Mouse (Mus musculus): ENCODE data around the gene Mtmr10. TPM values are rescaled to one million over a fixed set of nuclear protein-coding genes. Genes with fewer than 3 reads are reported as not detected.

Mtmr10 gene
- polyA plus RNA-seq, 1 experiment from 2014 or later: 6.6 TPM

DNA sequence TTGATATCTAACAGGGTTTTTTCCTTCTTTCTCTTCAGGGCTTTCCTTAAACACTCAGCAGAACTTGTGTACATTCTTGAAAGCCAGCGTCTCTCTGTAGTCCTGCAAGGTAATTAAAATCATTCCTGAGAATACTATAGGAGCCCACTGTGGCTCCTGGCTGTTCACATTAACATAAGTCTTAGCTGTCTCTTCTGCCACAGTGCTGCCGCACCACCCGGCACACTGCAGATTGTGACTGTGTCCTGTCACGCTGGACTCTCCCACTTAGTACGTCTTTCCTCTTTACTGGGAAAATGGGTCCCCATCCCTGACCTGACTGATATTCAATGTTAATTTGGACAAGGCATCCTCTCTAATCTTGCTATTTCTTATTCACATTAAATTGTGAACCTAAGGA, 33.7 kb downstream of the Mtmr10 start:
- Histone ChIP-seq H3K36me3 (ENCODE audit: control insufficient read depth, insufficient read depth) (peaks cover 14% of the 10 kb centered on the region), H3K4me1 (ENCODE audit: control insufficient read depth, insufficient read depth, low read length) (no peaks in the 10 kb centered on the region), H3K4me2 (ENCODE audit: low read depth, low read length) (no peak overlapping the region), H3K9ac (ENCODE audit: low read length) (no peak overlapping the region), H3K4me3 (ENCODE audit: low read length) (no peak overlapping the region), H3K27ac (ENCODE audit: low read length) (no peak overlapping the region), H3K27me3 (ENCODE audit: control insufficient read depth, insufficient read depth, low read length) (no peaks in the 10 kb centered on the region), H3K9me3 (replicated peaks; ENCODE audit: control insufficient read depth, low read length) (no peaks in the 10 kb centered on the region)
- no peak for ATAC-seq (replicated peaks; ENCODE audit: extremely low read depth, insufficient read depth, low FRiP score)
- WGBS: 93% methylated on average over 5 of the region's 5 CpGs

DNA sequence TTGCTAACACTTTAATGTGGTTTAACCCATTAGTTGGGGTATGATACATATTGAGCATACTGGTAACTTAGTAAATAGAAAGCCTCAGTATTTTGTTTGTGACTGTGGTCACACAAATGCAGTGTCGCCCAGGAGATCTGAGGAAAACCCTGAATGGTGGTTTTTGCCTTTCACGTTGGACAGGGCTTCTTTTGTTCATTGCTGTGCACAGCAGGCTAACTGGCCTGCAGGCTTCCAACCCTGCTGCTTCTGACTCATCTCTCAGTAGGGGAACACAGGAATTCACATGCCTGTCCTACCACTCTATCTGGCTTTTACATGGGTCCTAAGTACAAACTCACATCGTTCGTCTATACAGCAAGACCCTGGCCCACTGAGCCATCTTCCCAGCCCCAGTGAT, 34.2 kb downstream of the Mtmr10 start:
- no peak overlapping the region for H3K4me3 ChIP-seq (ENCODE audit: low read length)
- H3K27ac ChIP-seq (ENCODE audit: low read length): no peak overlapping the region
- 92% methylated on average over 4 of the region's 4 CpGs for WGBS
- peaks cover 15% of the 10 kb centered on the region for H3K36me3 ChIP-seq (ENCODE audit: control insufficient read depth, insufficient read depth)
- no peak for ATAC-seq (replicated peaks; ENCODE audit: extremely low read depth, insufficient read depth, low FRiP score)
- H3K9ac ChIP-seq (ENCODE audit: low read length): no peak overlapping the region
- H3K27me3 ChIP-seq (ENCODE audit: control insufficient read depth, insufficient read depth, low read length): no peaks in the 10 kb centered on the region
- H3K4me2 ChIP-seq (ENCODE audit: low read depth, low read length): no peak overlapping the region
- no peaks in the 10 kb centered on the region for H3K9me3 ChIP-seq (replicated peaks; ENCODE audit: control insufficient read depth, low read length)
- no peaks in the 10 kb centered on the region for H3K4me1 ChIP-seq (ENCODE audit: control insufficient read depth, insufficient read depth, low read length)

DNA sequence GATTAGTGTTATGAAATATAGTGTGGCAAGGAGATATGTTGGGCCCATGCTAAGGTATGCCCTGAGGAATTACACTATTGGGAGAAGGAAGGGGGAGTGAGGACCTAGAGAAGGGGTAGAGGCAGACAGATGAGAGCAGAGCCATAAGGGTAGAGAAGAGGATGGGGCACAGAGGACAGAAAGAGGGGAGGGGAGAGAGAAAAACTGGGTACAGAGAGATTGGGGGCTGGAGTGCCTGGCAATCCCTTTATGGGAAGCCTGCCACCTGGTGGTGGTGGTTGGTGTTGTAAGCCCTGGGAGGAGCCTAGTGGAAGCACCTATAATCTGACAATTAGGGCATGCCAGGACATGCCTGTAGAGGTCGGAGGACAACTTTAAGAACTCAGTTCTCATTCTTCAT, 39.4 kb downstream of the Mtmr10 start:
- Histone ChIP-seq H3K27me3 (ENCODE audit: control insufficient read depth, insufficient read depth, low read length) (no peaks in the 10 kb centered on the region), H3K27ac (ENCODE audit: low read length) (no peak overlapping the region), H3K4me1 (ENCODE audit: control insufficient read depth, insufficient read depth, low read length) (no peaks in the 10 kb centered on the region), H3K4me3 (ENCODE audit: low read length) (no peak overlapping the region), H3K36me3 (ENCODE audit: control insufficient read depth, insufficient read depth) (peaks cover 8% of the 10 kb centered on the region), H3K4me2 (ENCODE audit: low read depth, low read length) (no peak overlapping the region), H3K9me3 (replicated peaks; ENCODE audit: control insufficient read depth, low read length) (no peaks in the 10 kb centered on the region), H3K9ac (ENCODE audit: low read length) (no peak overlapping the region)
- no peak for ATAC-seq (replicated peaks; ENCODE audit: extremely low read depth, insufficient read depth, low FRiP score)
- WGBS: 30% methylated on average over 1 of the region's 1 CpGs

DNA sequence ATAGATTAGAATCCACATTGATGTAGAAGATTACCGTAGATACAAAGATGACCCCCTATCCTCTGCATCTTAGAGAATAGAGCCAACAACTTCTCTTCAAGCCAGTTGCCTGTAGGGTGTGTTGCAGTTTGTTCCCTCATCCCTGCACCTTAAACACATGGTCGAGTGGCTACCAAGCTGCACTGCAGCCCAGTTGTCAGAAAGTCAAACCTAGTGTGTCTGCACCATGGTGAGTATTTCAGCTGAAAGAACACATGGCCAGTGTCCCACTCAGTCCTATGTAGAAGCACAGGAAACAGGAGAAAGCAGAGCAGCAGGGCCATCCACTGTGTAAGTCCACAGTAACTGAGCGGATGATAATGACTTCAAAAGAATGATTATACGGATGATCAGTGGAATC, 40.0 kb downstream of the Mtmr10 start:
- H3K4me1 ChIP-seq (ENCODE audit: control insufficient read depth, insufficient read depth, low read length): no peaks in the 10 kb centered on the region
- no peak overlapping the region for H3K4me3 ChIP-seq (ENCODE audit: low read length)
- H3K36me3 ChIP-seq (ENCODE audit: control insufficient read depth, insufficient read depth): peaks cover 6% of the 10 kb centered on the region; the same call in 1 of the 2 replicates
- no peak for ATAC-seq (replicated peaks; ENCODE audit: extremely low read depth, insufficient read depth, low FRiP score)
- no peaks in the 10 kb centered on the region for H3K27me3 ChIP-seq (ENCODE audit: control insufficient read depth, insufficient read depth, low read length)
- 79% methylated on average over 4 of the region's 4 CpGs for WGBS
- H3K27ac ChIP-seq (ENCODE audit: low read length): no peak overlapping the region
- no peak overlapping the region for H3K9ac ChIP-seq (ENCODE audit: low read length)
- no peaks in the 10 kb centered on the region for H3K9me3 ChIP-seq (replicated peaks; ENCODE audit: control insufficient read depth, low read length)
- no peak overlapping the region for H3K4me2 ChIP-seq (ENCODE audit: low read depth, low read length)

DNA sequence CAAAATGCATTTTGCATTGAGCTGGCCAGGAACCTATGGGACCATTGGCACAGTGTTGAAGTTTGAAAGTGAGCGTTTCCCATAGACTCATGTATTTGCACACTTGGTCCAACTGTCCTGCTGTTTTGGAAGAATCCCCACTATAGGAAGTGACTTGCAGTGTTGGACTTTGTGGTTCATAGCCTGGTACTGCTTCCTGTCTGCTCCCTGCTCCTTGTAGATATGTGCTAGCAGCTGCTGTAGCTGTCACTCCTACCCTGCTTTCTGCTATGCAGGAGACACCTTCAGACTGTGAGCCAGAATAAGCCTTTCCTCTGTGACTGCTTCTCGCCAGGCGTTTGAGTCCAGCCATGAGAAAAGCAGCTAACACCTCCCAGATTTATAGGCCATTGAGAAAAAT, 43.9 kb downstream of the Mtmr10 start:
- WGBS: 87% methylated on average over 3 of the region's 3 CpGs
- H3K27me3 ChIP-seq (ENCODE audit: control insufficient read depth, insufficient read depth, low read length): no peaks in the 10 kb centered on the region
- ATAC-seq (replicated peaks; ENCODE audit: extremely low read depth, insufficient read depth, low FRiP score): no peak
- H3K9ac ChIP-seq (ENCODE audit: low read length): no peak overlapping the region
- H3K4me1 ChIP-seq (ENCODE audit: control insufficient read depth, insufficient read depth, low read length): no peaks in the 10 kb centered on the region
- peaks cover 8% of the 10 kb centered on the region for H3K36me3 ChIP-seq (ENCODE audit: control insufficient read depth, insufficient read depth)
- H3K9me3 ChIP-seq (replicated peaks; ENCODE audit: control insufficient read depth, low read length): no peaks in the 10 kb centered on the region
- no peak overlapping the region for H3K4me3 ChIP-seq (ENCODE audit: low read length)
- no peak overlapping the region for H3K4me2 ChIP-seq (ENCODE audit: low read depth, low read length)
- H3K27ac ChIP-seq (ENCODE audit: low read length): no peak overlapping the region

DNA sequence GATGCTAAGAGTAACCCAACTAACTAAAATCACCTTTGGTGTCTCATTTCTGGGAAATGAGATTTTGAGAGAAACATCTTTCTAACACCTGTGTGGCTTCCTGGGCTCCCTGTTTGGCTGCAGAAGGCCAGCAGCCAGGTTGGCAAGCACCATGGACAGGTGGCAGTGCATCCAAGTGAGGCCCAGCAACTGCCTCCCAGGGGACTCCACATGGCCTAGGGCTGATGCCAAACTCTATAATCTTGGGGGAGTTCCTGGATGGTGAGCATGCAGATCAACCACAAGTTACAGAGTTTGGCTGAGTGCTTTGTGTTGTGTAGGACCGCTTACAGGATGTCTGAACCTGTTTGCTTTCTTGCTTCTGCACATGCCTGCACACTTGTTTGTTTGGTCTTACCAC, 45.2 kb downstream of the Mtmr10 start:
- no peak for ATAC-seq (replicated peaks; ENCODE audit: extremely low read depth, insufficient read depth, low FRiP score)
- Histone ChIP-seq H3K9ac (ENCODE audit: low read length) (no peak overlapping the region), H3K9me3 (replicated peaks; ENCODE audit: control insufficient read depth, low read length) (no peaks in the 10 kb centered on the region), H3K27me3 (ENCODE audit: control insufficient read depth, insufficient read depth, low read length) (no peaks in the 10 kb centered on the region), H3K36me3 (ENCODE audit: control insufficient read depth, insufficient read depth) (peaks cover 17% of the 10 kb centered on the region), H3K27ac (ENCODE audit: low read length) (no peak overlapping the region), H3K4me1 (ENCODE audit: control insufficient read depth, insufficient read depth, low read length) (no peaks in the 10 kb centered on the region), H3K4me2 (ENCODE audit: low read depth, low read length) (no peak overlapping the region), H3K4me3 (ENCODE audit: low read length) (no peak overlapping the region)
- WGBS: 91% methylated on average over 1 of the region's 1 CpGs

DNA sequence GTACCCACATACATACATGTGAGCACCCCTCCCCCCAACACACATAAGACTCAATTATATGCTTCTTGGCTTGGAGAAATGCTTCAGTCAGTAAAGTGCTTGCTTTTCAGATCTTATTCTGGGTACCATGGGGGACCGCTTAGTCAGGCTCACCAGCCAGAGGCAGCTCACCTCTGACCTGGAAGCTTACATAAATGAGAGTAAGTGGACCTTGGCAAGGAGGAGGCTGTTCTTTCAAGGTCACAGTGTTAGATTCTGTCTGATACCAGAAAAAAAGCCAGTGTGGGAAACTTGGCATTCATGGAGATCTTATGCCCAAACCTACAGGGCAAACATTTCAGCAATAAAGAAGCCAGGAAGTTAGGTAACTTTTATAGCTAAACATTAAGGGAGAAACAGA, 60.4 kb downstream of the Mtmr10 start:
- 94% methylated on average over 1 of the region's 1 CpGs for WGBS
- Histone ChIP-seq H3K4me3 (ENCODE audit: low read length) (no peak overlapping the region), H3K4me1 (ENCODE audit: control insufficient read depth, insufficient read depth, low read length) (no peaks in the 10 kb centered on the region), H3K27ac (ENCODE audit: low read length) (no peak overlapping the region), H3K36me3 (ENCODE audit: control insufficient read depth, insufficient read depth) (peaks cover 2% of the 10 kb centered on the region; the same call in 1 of the 2 replicates), H3K9ac (ENCODE audit: low read length) (no peak overlapping the region), H3K9me3 (replicated peaks; ENCODE audit: control insufficient read depth, low read length) (no peaks in the 10 kb centered on the region), H3K27me3 (ENCODE audit: control insufficient read depth, insufficient read depth, low read length) (no peaks in the 10 kb centered on the region), H3K4me2 (ENCODE audit: low read depth, low read length) (no peak overlapping the region)
- ATAC-seq (replicated peaks; ENCODE audit: extremely low read depth, insufficient read depth, low FRiP score): no peak

DNA sequence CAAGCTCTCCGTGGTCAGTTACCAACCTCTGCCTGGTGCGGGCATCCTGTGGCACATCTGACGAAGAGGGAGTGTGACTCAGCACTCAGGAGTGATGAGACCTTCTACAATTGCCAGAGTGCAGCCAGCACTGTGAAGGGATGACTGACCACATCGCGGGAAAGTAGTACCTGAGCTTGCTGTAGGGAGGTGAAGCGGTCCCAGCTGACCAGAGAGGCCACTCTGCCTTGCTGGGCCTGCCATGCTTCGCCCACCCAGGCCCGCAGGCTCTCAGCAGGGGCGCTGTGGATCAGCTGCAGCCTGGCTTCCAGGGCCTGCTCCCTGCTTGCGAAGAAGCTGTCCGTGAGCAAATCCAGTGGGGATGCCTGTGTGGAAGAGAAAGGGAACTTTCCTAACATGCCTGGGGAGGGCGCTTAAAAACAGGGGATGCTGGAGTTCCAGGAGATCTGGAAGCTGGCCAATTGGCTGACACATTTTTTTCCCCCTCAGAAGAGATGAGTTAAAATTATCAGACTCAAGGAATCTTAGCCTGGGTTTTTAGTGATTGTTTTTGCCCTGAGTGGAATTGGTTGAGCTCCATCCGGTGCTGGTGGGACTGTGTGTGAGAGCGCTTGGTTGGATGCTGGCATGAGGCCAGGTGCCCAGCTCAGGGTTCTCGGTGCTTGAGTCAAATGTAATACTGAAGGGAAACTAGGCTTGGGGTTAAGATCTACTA, 61.9 kb downstream of the Mtmr10 start:
- no peak overlapping the region for H3K9ac ChIP-seq (ENCODE audit: low read length)
- no peaks in the 10 kb centered on the region for H3K9me3 ChIP-seq (replicated peaks; ENCODE audit: control insufficient read depth, low read length)
- 79% methylated on average over 15 of the region's 15 CpGs for WGBS
- H3K36me3 ChIP-seq (ENCODE audit: control insufficient read depth, insufficient read depth): peaks cover 2% of the 10 kb centered on the region; the same call in 1 of the 2 replicates
- H3K4me1 ChIP-seq (ENCODE audit: control insufficient read depth, insufficient read depth, low read length): no peaks in the 10 kb centered on the region
- ATAC-seq (replicated peaks; ENCODE audit: extremely low read depth, insufficient read depth, low FRiP score): no peak
- H3K27me3 ChIP-seq (ENCODE audit: control insufficient read depth, insufficient read depth, low read length): no peaks in the 10 kb centered on the region
- no peak overlapping the region for H3K4me3 ChIP-seq (ENCODE audit: low read length)
- H3K4me2 ChIP-seq (ENCODE audit: low read depth, low read length): no peak overlapping the region
- no peak overlapping the region for H3K27ac ChIP-seq (ENCODE audit: low read length)

DNA sequence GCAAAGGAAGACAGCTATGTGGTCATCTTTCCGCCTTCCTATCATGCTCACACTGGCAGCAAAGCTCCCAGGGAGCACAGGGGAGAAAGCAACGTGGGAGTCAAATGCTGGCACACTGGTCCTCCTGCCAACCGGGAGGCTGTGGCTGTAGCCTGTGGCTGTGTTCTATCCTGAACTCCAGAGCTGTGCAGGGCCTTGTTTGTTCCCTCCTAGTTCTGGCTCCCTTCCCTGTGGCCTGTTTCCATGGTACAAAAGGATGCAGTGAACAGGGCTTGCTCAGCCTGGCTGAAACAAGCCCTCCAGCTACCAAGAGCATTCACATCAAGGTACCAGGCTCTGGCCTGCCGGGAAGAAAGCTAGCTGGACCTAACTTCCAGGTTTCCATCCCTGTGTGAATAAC, 63.6 kb downstream of the Mtmr10 start:
- Histone ChIP-seq H3K36me3 (ENCODE audit: control insufficient read depth, insufficient read depth) (peaks cover 2% of the 10 kb centered on the region; the same call in 1 of the 2 replicates), H3K9ac (ENCODE audit: low read length) (no peak overlapping the region), H3K4me3 (ENCODE audit: low read length) (no peak overlapping the region), H3K4me1 (ENCODE audit: control insufficient read depth, insufficient read depth, low read length) (no peaks in the 10 kb centered on the region), H3K27me3 (ENCODE audit: control insufficient read depth, insufficient read depth, low read length) (no peaks in the 10 kb centered on the region), H3K4me2 (ENCODE audit: low read depth, low read length) (no peak overlapping the region), H3K9me3 (replicated peaks; ENCODE audit: control insufficient read depth, low read length) (no peaks in the 10 kb centered on the region), H3K27ac (ENCODE audit: low read length) (no peak overlapping the region)
- WGBS: 75% methylated on average over 4 of the region's 4 CpGs
- no peak for ATAC-seq (replicated peaks; ENCODE audit: extremely low read depth, insufficient read depth, low FRiP score)
